Comparison of ENCODE assay signal across 13 mouse cellular contexts in genomic region chr10:68319438-68319837, GRCm38 (mm10). TPM values are rescaled to one million over a fixed set of nuclear protein-coding genes. Genes with fewer than 3 reads are reported as not detected.
DNase-seq lines count a peak whose midpoint lies in the region; ATAC-seq lines count a peak whose summit lies in the region.
"Had no signal": no experiment of that assay in that cellular context is flagged by ENCODE, and none has a peak within 500 bp of the region (broad histone marks: within the 10 kb centered on the region; RNA-seq: fewer than 3 reads in every experiment).

No protein-coding gene starts in this region.

- peak overlapping the region; percentile 85 for H3K27ac ChIP-seq in kidney, embryonic 16.5 days (ENCODE audit: low read length)
- H3K27ac ChIP-seq in embryonic facial prominence, embryonic 13.5 days: peak overlapping the region; percentile 57
- peak overlapping the region; percentile 62; the same call in 1 of the 2 replicates for H3K27ac ChIP-seq in limb, embryonic 10.5 days
- H3K27ac ChIP-seq in neural tube, embryonic 15.5 days (replicated peaks): no peak overlapping the region
- H3K27ac ChIP-seq in forebrain, embryonic 14.5 days (ENCODE audit: low read depth, low read length): no peak overlapping the region
- H3K27ac ChIP-seq: forebrain, embryonic 13.5 days; midbrain, embryonic 12.5 days had no signal

- WGBS in kidney, embryonic 16.5 days: 33% methylated on average over 6 of the region's 6 CpGs
- 48% methylated on average over 6 of the region's 6 CpGs for WGBS in embryonic facial prominence, embryonic 13.5 days
- WGBS in limb, embryonic 10.5 days: 74% methylated on average over 6 of the region's 6 CpGs
- 83% methylated on average over 6 of the region's 6 CpGs for WGBS in neural tube, embryonic 15.5 days
- 76% methylated on average over 6 of the region's 6 CpGs for WGBS in forebrain, embryonic 14.5 days

- H3K36me3 ChIP-seq in kidney, embryonic 16.5 days (ENCODE audit: insufficient read depth, low read length): no peaks in the 10 kb centered on the region
- no peaks in the 10 kb centered on the region for H3K36me3 ChIP-seq in embryonic facial prominence, embryonic 13.5 days
- H3K36me3 ChIP-seq in limb, embryonic 10.5 days: no peaks in the 10 kb centered on the region
- H3K36me3 ChIP-seq in neural tube, embryonic 15.5 days: no peaks in the 10 kb centered on the region
- H3K36me3 ChIP-seq in forebrain, embryonic 14.5 days (ENCODE audit: control insufficient read depth, insufficient read depth, low read length): no peaks in the 10 kb centered on the region
- H3K36me3 ChIP-seq: midbrain, embryonic 12.5 days had no signal

- no peaks in the 10 kb centered on the region; the same call in 1 of the 2 replicates for H3K9me3 ChIP-seq in kidney, embryonic 16.5 days (ENCODE audit: low read length)
- H3K9me3 ChIP-seq in embryonic facial prominence, embryonic 13.5 days: no peaks in the 10 kb centered on the region
- H3K9me3 ChIP-seq in limb, embryonic 10.5 days (replicated peaks): no peaks in the 10 kb centered on the region
- no peaks in the 10 kb centered on the region for H3K9me3 ChIP-seq in neural tube, embryonic 15.5 days (replicated peaks)
- H3K9me3 ChIP-seq in forebrain, embryonic 14.5 days (replicated peaks; ENCODE audit: control insufficient read depth, low read length): no peaks in the 10 kb centered on the region
- H3K9me3 ChIP-seq: forebrain, embryonic 13.5 days; midbrain, embryonic 12.5 days had no signal

- ATAC-seq in kidney, embryonic 16.5 days (ENCODE audit: low FRiP score, low TSS enrichment): no peak
- ATAC-seq in embryonic facial prominence, embryonic 13.5 days (ENCODE audit: insufficient number of reproducible peaks, insufficient read depth, low FRiP score, low TSS enrichment, low read depth): no peak
- no peak for ATAC-seq in neural tube, embryonic 15.5 days (ENCODE audit: low FRiP score)
- ATAC-seq in forebrain, embryonic 14.5 days: no peak
- ATAC-seq: forebrain, embryonic 13.5 days had no signal

- no peak overlapping the region for H3K9ac ChIP-seq in kidney, embryonic 16.5 days (replicated peaks; ENCODE audit: low read length)
- H3K9ac ChIP-seq in embryonic facial prominence, embryonic 13.5 days: no peak overlapping the region
- H3K9ac ChIP-seq in neural tube, embryonic 15.5 days (replicated peaks): no peak overlapping the region
- H3K9ac ChIP-seq in forebrain, embryonic 14.5 days (ENCODE audit: low read length): no peak overlapping the region
- H3K9ac ChIP-seq: forebrain, embryonic 13.5 days; midbrain, embryonic 12.5 days had no signal

- peaks cover 19% of the 10 kb centered on the region for H3K4me1 ChIP-seq in kidney, embryonic 16.5 days (ENCODE audit: insufficient read depth, low read length)
- peaks cover 27% of the 10 kb centered on the region for H3K4me1 ChIP-seq in embryonic facial prominence, embryonic 13.5 days
- peaks cover 17% of the 10 kb centered on the region for H3K4me1 ChIP-seq in limb, embryonic 10.5 days
- H3K4me1 ChIP-seq in neural tube, embryonic 15.5 days: no peaks in the 10 kb centered on the region
- H3K4me1 ChIP-seq in forebrain, embryonic 14.5 days (ENCODE audit: control insufficient read depth, insufficient read depth, low read length): no peaks in the 10 kb centered on the region
- H3K4me1 ChIP-seq: forebrain, embryonic 13.5 days; midbrain, embryonic 12.5 days had no signal

- H3K4me3 ChIP-seq in kidney, embryonic 16.5 days (ENCODE audit: low read length): no peak overlapping the region
- H3K4me3 ChIP-seq in embryonic facial prominence, embryonic 13.5 days: no peak overlapping the region
- H3K4me3 ChIP-seq in limb, embryonic 10.5 days: no peak overlapping the region
- H3K4me3 ChIP-seq in neural tube, embryonic 15.5 days (replicated peaks): no peak overlapping the region
- H3K4me3 ChIP-seq in forebrain, embryonic 14.5 days (ENCODE audit: low read depth, low read length): no peak overlapping the region
- H3K4me3 ChIP-seq: forebrain, embryonic 13.5 days; midbrain, embryonic 12.5 days had no signal

- no peak overlapping the region for H3K4me2 ChIP-seq in kidney, embryonic 16.5 days (replicated peaks; ENCODE audit: low read depth, low read length)
- no peak overlapping the region for H3K4me2 ChIP-seq in embryonic facial prominence, embryonic 13.5 days
- no peak overlapping the region for H3K4me2 ChIP-seq in neural tube, embryonic 15.5 days
- H3K4me2 ChIP-seq in forebrain, embryonic 14.5 days (ENCODE audit: low read length): no peak overlapping the region
- H3K4me2 ChIP-seq: forebrain, embryonic 13.5 days; midbrain, embryonic 12.5 days had no signal

- DNase-seq in kidney, adult 18-20 months: no peak
- peak; percentile 2 to 4 for DNase-seq in heart, adult 9 months (ENCODE audit: low spot score in 2 of 2)
- DNase-seq in limb, embryonic 10.5 days (ENCODE audit: low spot score): no peak
- DNase-seq in forebrain, embryonic 14.5 days (ENCODE audit: low spot score): no peak
- no peak for DNase-seq in left cerebral cortex, adult 18-20 months (ENCODE audit: low spot score in 2 of 2)
- DNase-seq: cerebellum, postnatal 36 days; gastrocnemius, postnatal 36 days; thymus, postnatal 36 days had no signal

- no peaks in the 10 kb centered on the region for H3K27me3 ChIP-seq in kidney, embryonic 16.5 days (ENCODE audit: insufficient read depth, low read length)
- no peaks in the 10 kb centered on the region for H3K27me3 ChIP-seq in embryonic facial prominence, embryonic 13.5 days
- H3K27me3 ChIP-seq in limb, embryonic 10.5 days (ENCODE audit: low read depth, poor library complexity, severe bottlenecking): no peaks in the 10 kb centered on the region
- no peaks in the 10 kb centered on the region for H3K27me3 ChIP-seq in neural tube, embryonic 15.5 days (replicated peaks)
- no peaks in the 10 kb centered on the region for H3K27me3 ChIP-seq in forebrain, embryonic 14.5 days (replicated peaks; ENCODE audit: control insufficient read depth, insufficient read depth, low read length)
- H3K27me3 ChIP-seq: forebrain, embryonic 13.5 days; midbrain, embryonic 12.5 days had no signal

RNA-seq across cellular contexts. Expression of gene Arid5b, which starts 40.9 kb away (rescaled TPM):
- polyA plus RNA-seq in kidney, embryonic 16.5 days (2015; fragmentation: Nextera tagmentation; extraction: Ambion mirVana): 34.0 and 41.4 TPM in 2 replicates
- 63.7 and 64.8 TPM in 2 replicates for polyA plus RNA-seq in embryonic facial prominence, embryonic 13.5 days (2015; fragmentation: Nextera tagmentation; extraction: Ambion mirVana)
- 21.7 and 32.9 TPM in 2 replicates for polyA plus RNA-seq in limb, embryonic 10.5 days (2016; fragmentation: Nextera tagmentation; extraction: Ambion mirVana)
- 18.4 and 19.0 TPM in 2 replicates for polyA plus RNA-seq in neural tube, embryonic 15.5 days (2015; fragmentation: Nextera tagmentation; extraction: Ambion mirVana)
- 10.6 and 13.0 TPM in 2 replicates for polyA plus RNA-seq in forebrain, embryonic 14.5 days (2014; fragmentation: Nextera tagmentation; extraction: Ambion mirVana)
- total RNA-seq in left cerebral cortex, adult 18-20 months (2021): 10 to 100 TPM; 32.3 to 35.0 TPM

Comparison
In these comparisons a context has a peak if more than half of its experiments do, and no peak if none do; other contexts are left out.
1. H3K27ac ChIP-seq: peak in kidney, embryonic 16.5 days (single experiment), embryonic facial prominence, embryonic 13.5 days (single experiment) and limb, embryonic 10.5 days (single experiment); none in neural tube, embryonic 15.5 days (single experiment) and forebrain, embryonic 14.5 days (single experiment).
2. DNase-seq: peak in heart, adult 9 months (2 of 2); none in kidney, adult 18-20 months (single experiment), limb, embryonic 10.5 days (single experiment), forebrain, embryonic 14.5 days (single experiment) and left cerebral cortex, adult 18-20 months (0 of 2).